Mouse (Mus musculus) gonadal fat pad, adult 2 months (tissue): Measurements from ENCODE around the gene Apoa5. TPM values are rescaled to one million over a fixed set of nuclear protein-coding genes. Genes with fewer than 3 reads are reported as not detected.

Source experiments
- polyA plus RNA-seq: library from polyadenylated mRNA; depleted of rRNA; stranded (reverse); fragments of >200 nt; gene quantifications from 2 replicates; pipeline ENCODE4 v1.2.3, GENCODE M21; 2012; rRNA removed

Gene Apoa5
- polyA plus RNA-seq, 1 experiment, result 0.19 TPM

Other genes starting within 250 kb of the Apoa5 start
- gene Apoa1, start 40.1 kb upstream of the Apoa5 start, polyA plus RNA-seq, result 0.58 and 5.2 TPM in 2 replicates
- gene Apoc3, start 33.0 kb upstream of the Apoa5 start, polyA plus RNA-seq, result 1.9 and 11.9 TPM in 2 replicates
- 0.71 TPM in 1 of 2 replicates, not detected in the other for gene Apoa4, start 27.9 kb upstream of the Apoa5 start, polyA plus RNA-seq
- gene Zpr1, start 4.4 kb downstream of the Apoa5 start, polyA plus RNA-seq, result 20.5 and 23.9 TPM in 2 replicates
- 7.6 and 8.1 TPM in 2 replicates for gene Bud13, start 14.4 kb downstream of the Apoa5 start, polyA plus RNA-seq
- 0.99 TPM in 1 of 2 replicates, not detected in the other for gene 4931429L15Rik, start 51.4 kb downstream of the Apoa5 start, polyA plus RNA-seq